Mouse (Mus musculus) stomach, postnatal 0 days (tissue): ENCODE data around the gene Ppil4.

Experiments used
- CTCF ChIP-seq: IDR thresholded peaks from 2 replicates; pipeline ENCODE4 v1.5.1; 2016; ENCODE audit warnings: antibody characterized with exemption, low read depth, mild to moderate bottlenecking, moderate library complexity
- EP300 ChIP-seq: optimal IDR thresholded peaks from 2 replicates; pipeline ENCODE3; 2016; ENCODE audit warnings: antibody characterized with exemption

DNA sequence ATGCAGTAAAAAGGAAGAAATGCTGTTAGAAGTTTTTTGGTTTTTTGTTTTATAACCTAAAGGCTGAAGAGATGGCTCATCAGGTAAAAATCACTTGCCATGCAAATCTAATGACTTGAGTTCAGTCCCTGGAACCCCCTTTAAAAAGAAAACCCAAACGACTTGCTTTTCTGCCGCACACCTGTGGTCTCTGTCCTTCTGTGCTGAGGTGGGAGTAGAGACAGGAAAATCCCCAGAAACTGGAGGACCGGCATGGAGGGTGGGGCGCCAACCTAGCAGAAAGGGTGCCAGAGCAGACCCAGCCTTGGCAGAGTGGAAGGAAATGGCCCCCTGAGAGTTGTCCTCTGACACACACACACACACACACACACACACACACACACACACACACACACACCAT is 26.0 kb downstream of the Ppil4 start:
- TF ChIP-seq EP300 (no peak), CTCF (no peak)
